Mouse (Mus musculus) layer of hippocampus, postnatal 36 days (tissue): ENCODE data around the gene Mynn. TPM values are rescaled to one million over a fixed set of nuclear protein-coding genes. Genes with fewer than 3 reads are reported as not detected.

ENCODE experiments used
- DNase-seq, 2 experiments: peaks; one replicate each; pipeline ENCODE4 v3.0.0; 2022
- total RNA-seq, 2 experiments: library from RNA; stranded (reverse); gene quantifications; 2 replicates each; pipeline ENCODE4 v1.2.3; 2021

Mynn gene
- total RNA-seq, 2 experiments from 2014 or later = 18.7 to 19.0 TPM

DNA sequence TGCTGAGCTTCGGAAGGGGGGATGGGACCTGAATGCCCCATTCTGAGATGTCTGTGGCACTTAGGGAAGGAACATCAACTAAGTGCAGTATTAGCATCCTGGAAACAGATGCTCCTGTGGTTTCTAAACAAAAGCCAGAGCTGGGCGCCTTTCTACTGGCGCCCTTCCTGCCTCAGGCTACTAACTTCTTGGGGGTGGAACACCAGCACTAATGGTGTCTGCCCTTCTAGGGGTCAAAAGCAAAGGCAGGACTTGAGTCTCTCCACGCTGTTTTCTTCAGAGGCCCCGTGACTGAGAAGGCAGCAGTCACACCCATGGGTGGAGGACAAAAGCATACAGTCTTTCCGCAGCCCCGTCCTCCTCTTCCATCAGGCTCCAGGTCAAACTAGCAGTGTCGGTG, 44.9 kb downstream of the Mynn start:
- DNase-seq = no peak

- DNase-seq = no peak
Measured at GRCm38 (mm10) chr3:30647440-30648090, 45.7 kb downstream of the Mynn start, which contains the start of gene Lrrc34. Lrrc34 (minus strand) TSS chr3:30647869.

GRCm38 (mm10) chr3:30648466-30648865, 46.6 kb downstream of the Mynn start:
- DNase-seq = no peak

- no peak for DNase-seq
Measured at GRCm38 (mm10) chr3:30650062-30650841, 48.4 kb downstream of the Mynn start.

DNA sequence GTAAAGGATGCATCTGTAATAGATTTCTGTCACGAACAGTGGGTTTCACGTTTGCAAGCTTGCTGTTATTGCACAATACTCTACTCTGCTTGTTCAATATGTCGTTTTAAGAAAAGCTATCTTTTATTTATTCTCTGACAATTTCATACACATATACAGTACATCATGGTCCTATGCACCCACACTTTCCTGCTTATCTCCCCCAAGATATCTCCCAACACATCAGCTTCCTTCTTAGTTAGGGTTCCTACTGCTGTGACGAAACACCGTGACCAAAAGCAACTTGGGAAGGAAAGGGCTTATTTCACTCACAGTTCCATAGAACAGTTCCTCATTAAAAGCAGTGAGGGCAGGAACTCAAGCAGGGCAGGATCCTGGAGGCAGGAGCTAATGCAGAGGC, 54.1 kb downstream of the Mynn start:
- no peak for DNase-seq

DNA sequence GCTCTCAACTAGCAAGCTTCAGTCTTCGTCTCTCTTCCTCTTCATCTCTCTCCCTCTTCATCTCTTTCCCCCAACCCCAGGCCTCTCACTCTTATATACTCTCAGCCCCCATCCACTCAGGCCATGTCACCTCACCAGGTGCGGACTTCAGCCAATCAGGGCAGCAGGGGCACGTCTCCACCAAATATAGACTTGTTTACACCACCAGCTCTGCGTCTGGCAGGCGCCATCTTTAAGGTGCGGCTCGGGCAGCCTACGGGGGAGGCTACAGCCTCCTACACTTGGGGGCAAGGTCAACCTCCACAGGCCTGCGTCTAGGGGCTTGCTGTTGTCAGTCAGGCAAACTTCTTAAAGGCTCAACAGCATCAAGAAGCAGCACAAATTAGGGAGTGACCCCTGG, 56.6 kb downstream of the Mynn start:
- no peak for DNase-seq

Other genes with a start within 250 kb of the Mynn start
- gene Mecom, start 54.1 kb upstream of the Mynn start, total RNA-seq = 1 to 10 TPM; 3.2 to 4.3 TPM
- under 1 TPM; 0.67 to 0.88 TPM for gene Actrt3, start 2.1 kb upstream of the Mynn start, total RNA-seq
- not detected for gene Lrriq4, start 42.4 kb downstream of the Mynn start, total RNA-seq
- gene Lrrc34, start 45.8 kb downstream of the Mynn start, total RNA-seq = not detected
- gene Lrrc31, start 97.8 kb downstream of the Mynn start, total RNA-seq = not detected
- gene Samd7, start 144.2 kb downstream of the Mynn start, total RNA-seq = not detected
- 100 to 1,000 TPM; 102 to 105 TPM for gene Sec62, start 190.8 kb downstream of the Mynn start, total RNA-seq